Mouse (Mus musculus): ENCODE results near the gene Cyp2a5.
"Not testable (repeated sequence)": the region's sequence is repeated elsewhere in the genome, so short reads cannot be mapped to it uniquely, and the experiment has no call there.

DNA sequence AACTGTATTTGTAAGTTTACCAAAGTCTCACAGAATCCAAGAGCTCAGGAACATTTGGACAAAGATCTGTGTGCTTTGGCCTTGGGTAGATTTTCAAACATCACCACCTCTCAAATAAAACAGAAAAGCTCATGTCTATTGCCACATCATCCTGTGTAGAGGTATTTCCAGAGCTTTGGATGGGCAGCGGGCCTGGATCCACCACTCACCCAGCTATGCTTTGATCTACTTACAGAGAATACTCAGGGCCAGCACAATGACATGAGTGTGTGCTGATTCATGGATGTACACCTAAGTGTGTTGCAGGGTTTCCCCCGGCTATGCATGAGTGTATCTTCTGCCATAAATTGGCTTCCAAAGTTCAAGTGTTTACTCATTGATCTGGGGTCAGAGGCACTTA is 8.3 kb downstream of the Cyp2a5 start:
- not testable (repeated sequence) for TF ChIP-seq CTCF (conservative IDR thresholded peaks at IDR 0.05; ENCODE audit: low read length); POU5F1 (IDR thresholded peaks at IDR 0.05; ENCODE audit: borderline replicate concordance, low read length); NANOG (IDR thresholded peaks at IDR 0.05; ENCODE audit: borderline replicate concordance, low read length)

All from E14TG2a.4 (cell line).